In the genomic region with DNA sequence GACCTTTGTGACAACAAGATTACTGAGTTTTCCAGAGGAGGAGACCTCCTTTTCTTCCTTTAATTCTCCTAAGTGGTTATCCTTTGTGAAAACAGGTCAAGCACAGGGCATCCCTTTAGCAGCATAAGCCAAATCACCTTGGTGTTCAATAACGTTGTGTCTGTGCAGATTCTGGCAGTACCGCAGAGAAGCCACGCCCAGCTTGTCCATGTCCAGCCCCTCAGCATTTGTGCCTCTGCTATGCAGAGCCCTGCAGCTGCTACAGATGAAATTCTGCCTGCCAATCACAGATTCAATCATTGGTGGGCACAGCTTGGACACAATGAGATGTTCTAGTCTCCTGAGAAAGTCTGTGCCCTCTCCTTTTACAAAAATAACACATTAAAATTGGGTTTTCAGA, we compare ENCODE assay signal across 24 mouse cellular contexts. TPM values are rescaled to one million over a fixed set of nuclear protein-coding genes. Genes with fewer than 3 reads are reported as not detected.
DNase-seq lines count a peak whose midpoint lies in the region; ATAC-seq and TF ChIP-seq lines count a peak whose summit lies in the region.
"Had no signal": no experiment of that assay in that cellular context is flagged by ENCODE, and none has a peak within 500 bp of the region (broad histone marks: within the 10 kb centered on the region; RNA-seq: fewer than 3 reads in every experiment).

No protein-coding gene starts in this region.

- H3K9ac ChIP-seq in forebrain, embryonic 11.5 days (ENCODE audit: low read length): no peak overlapping the region
- no peak overlapping the region for H3K9ac ChIP-seq in midbrain, embryonic 11.5 days (ENCODE audit: low read length)
- H3K9ac ChIP-seq in midbrain, embryonic 15.5 days: no peak overlapping the region
- H3K9ac ChIP-seq in hindbrain, postnatal 0 days (replicated peaks; ENCODE audit: low read length): no peak overlapping the region
- H3K9ac ChIP-seq: neural tube, embryonic 13.5 days had no signal

- H3K27ac ChIP-seq in forebrain, embryonic 10.5 days: peak overlapping the region; percentile 21; the same call in 1 of the 2 replicates
- no peak overlapping the region for H3K27ac ChIP-seq in forebrain, embryonic 11.5 days (ENCODE audit: low read depth, low read length)
- H3K27ac ChIP-seq in midbrain, embryonic 11.5 days (ENCODE audit: low read depth, low read length): no peak overlapping the region
- no peak overlapping the region for H3K27ac ChIP-seq in midbrain, embryonic 15.5 days
- no peak overlapping the region for H3K27ac ChIP-seq in hindbrain, postnatal 0 days
- H3K27ac ChIP-seq: limb, embryonic 10.5 days; neural tube, embryonic 13.5 days had no signal

- no peak overlapping the region for H3K4me3 ChIP-seq in forebrain, embryonic 10.5 days
- no peak overlapping the region for H3K4me3 ChIP-seq in forebrain, embryonic 11.5 days (ENCODE audit: low read depth, low read length)
- H3K4me3 ChIP-seq in midbrain, embryonic 11.5 days (ENCODE audit: low read depth, low read length): no peak overlapping the region
- no peak overlapping the region for H3K4me3 ChIP-seq in midbrain, embryonic 15.5 days
- H3K4me3 ChIP-seq in hindbrain, postnatal 0 days (ENCODE audit: low read length): no peak overlapping the region
- H3K4me3 ChIP-seq: limb, embryonic 10.5 days; neural tube, embryonic 13.5 days had no signal

- H3K4me2 ChIP-seq in forebrain, embryonic 11.5 days (ENCODE audit: low read depth, low read length, severe bottlenecking): no peak overlapping the region
- H3K4me2 ChIP-seq in midbrain, embryonic 11.5 days: no peak overlapping the region
- H3K4me2 ChIP-seq in midbrain, embryonic 15.5 days: no peak overlapping the region
- no peak overlapping the region for H3K4me2 ChIP-seq in hindbrain, postnatal 0 days (ENCODE audit: low read depth, low read length)
- H3K4me2 ChIP-seq: heart, embryonic 11.5 days; neural tube, embryonic 13.5 days had no signal

- TF ChIP-seq CTCF in hindbrain, postnatal 0 days (IDR thresholded peaks at IDR 0.05; ENCODE audit: low read depth): no peak

- H3K9me3 ChIP-seq in forebrain, embryonic 10.5 days: no peaks in the 10 kb centered on the region
- no peaks in the 10 kb centered on the region for H3K9me3 ChIP-seq in forebrain, embryonic 11.5 days (ENCODE audit: control insufficient read depth, low read length)
- H3K9me3 ChIP-seq in midbrain, embryonic 11.5 days (ENCODE audit: control insufficient read depth, low read length): no peaks in the 10 kb centered on the region
- no peaks in the 10 kb centered on the region for H3K9me3 ChIP-seq in midbrain, embryonic 15.5 days
- no peaks in the 10 kb centered on the region for H3K9me3 ChIP-seq in hindbrain, postnatal 0 days (ENCODE audit: low read length)
- H3K9me3 ChIP-seq: G1E; limb, embryonic 10.5 days; neural tube, embryonic 13.5 days had no signal

- no peak for ATAC-seq in forebrain, embryonic 11.5 days (replicated peaks; ENCODE audit: low FRiP score)
- peak; percentile 40; the same call in 1 of the 2 replicates for ATAC-seq in midbrain, embryonic 11.5 days (ENCODE audit: low FRiP score)
- no peak for ATAC-seq in midbrain, embryonic 15.5 days (replicated peaks)
- no peak for ATAC-seq in hindbrain, postnatal 0 days
- ATAC-seq: CD4-positive, CD25-positive, alpha-beta regulatory T cell, adult 4 months; inflammation-experienced regulatory T-cells, adult 6 months had no signal

- peaks cover 37% of the 10 kb centered on the region for H3K4me1 ChIP-seq in forebrain, embryonic 10.5 days
- H3K4me1 ChIP-seq in forebrain, embryonic 11.5 days (replicated peaks; ENCODE audit: control insufficient read depth, insufficient read depth, low read length): 0 out of 2 replicates have a peak, but pooled peaks cover 5% of the 10 kb centered on the region
- H3K4me1 ChIP-seq in midbrain, embryonic 11.5 days (ENCODE audit: control insufficient read depth, insufficient read depth, low read length): peaks cover 6% of the 10 kb centered on the region; the same call in 1 of the 2 replicates
- peaks cover 11% of the 10 kb centered on the region for H3K4me1 ChIP-seq in midbrain, embryonic 15.5 days
- H3K4me1 ChIP-seq in hindbrain, postnatal 0 days (ENCODE audit: insufficient read depth, low read length): no peaks in the 10 kb centered on the region; the same call in 1 of the 2 replicates

- no peak for DNase-seq in forebrain, embryonic 10.5 days (ENCODE audit: extremely low spot score, low spot score)
- no peak for DNase-seq in forebrain, embryonic 11.5 days (ENCODE audit: low spot score)
- no peak for DNase-seq in midbrain, embryonic 11.5 days (ENCODE audit: low spot score, missing footprints)
- DNase-seq in embryo, embryonic 11 days: peak; percentile 47
- DNase-seq in hindbrain, postnatal 0 days (ENCODE audit: low spot score): peak; percentile 28
- no peak for DNase-seq in cerebellum, adult 9-11 months
- DNase-seq in Muller cell, postnatal 12 days (ENCODE audit: inconsistent ontology term): no peak
- DNase-seq: adrenal gland, postnatal 36 days; cerebellum, adult 8-10 months; heart, postnatal 14 days; kidney, adult 8-10 months; kidney, postnatal 14 days; lung, adult 18-20 months; lung, postnatal 14 days; right cerebral cortex, postnatal 14 days; spleen, adult 18-20 months; thymus, postnatal 25 days had no signal

- 37% methylated on average over 3 of the region's 3 CpGs for WGBS in forebrain, embryonic 10.5 days
- WGBS in forebrain, embryonic 11.5 days: 26% methylated on average over 3 of the region's 3 CpGs
- WGBS in midbrain, embryonic 11.5 days: 34% methylated on average over 3 of the region's 3 CpGs
- WGBS in midbrain, embryonic 15.5 days: 17% methylated on average over 3 of the region's 3 CpGs
- WGBS in hindbrain, postnatal 0 days: 35% methylated on average over 3 of the region's 3 CpGs

- H3K27me3 ChIP-seq in forebrain, embryonic 10.5 days (ENCODE audit: poor library complexity, severe bottlenecking): no peaks in the 10 kb centered on the region
- no peaks in the 10 kb centered on the region for H3K27me3 ChIP-seq in forebrain, embryonic 11.5 days (ENCODE audit: control insufficient read depth, insufficient read depth, low read length)
- H3K27me3 ChIP-seq in midbrain, embryonic 11.5 days (ENCODE audit: control insufficient read depth, insufficient read depth, low read length): no peaks in the 10 kb centered on the region
- H3K27me3 ChIP-seq in midbrain, embryonic 15.5 days (replicated peaks): no peaks in the 10 kb centered on the region
- no peaks in the 10 kb centered on the region for H3K27me3 ChIP-seq in hindbrain, postnatal 0 days (ENCODE audit: insufficient read depth, low read length)
- H3K27me3 ChIP-seq: neural tube, embryonic 13.5 days had no signal

- no peaks in the 10 kb centered on the region for H3K36me3 ChIP-seq in forebrain, embryonic 10.5 days (replicated peaks)
- no peaks in the 10 kb centered on the region for H3K36me3 ChIP-seq in forebrain, embryonic 11.5 days (ENCODE audit: control insufficient read depth, insufficient read depth, low read length)
- no peaks in the 10 kb centered on the region for H3K36me3 ChIP-seq in midbrain, embryonic 11.5 days (ENCODE audit: control insufficient read depth, insufficient read depth, low read length)
- no peaks in the 10 kb centered on the region for H3K36me3 ChIP-seq in midbrain, embryonic 15.5 days (replicated peaks)
- H3K36me3 ChIP-seq in hindbrain, postnatal 0 days (ENCODE audit: insufficient read depth, low read length): no peaks in the 10 kb centered on the region
- H3K36me3 ChIP-seq: G1E; limb, embryonic 10.5 days; neural tube, embryonic 13.5 days had no signal

RNA-seq across cellular contexts. Expression of gene Gng2, which starts 14.4 kb away (rescaled TPM):
- 81.0 and 86.1 TPM in 2 replicates for polyA plus RNA-seq in forebrain, embryonic 10.5 days (2016; fragmentation: Nextera tagmentation; extraction: Ambion mirVana)
- 138 and 142 TPM in 2 replicates for polyA plus RNA-seq in forebrain, embryonic 11.5 days (2014; fragmentation: Nextera tagmentation; extraction: Ambion mirVana)
- polyA plus RNA-seq in midbrain, embryonic 11.5 days (2014; fragmentation: Nextera tagmentation; extraction: Ambion mirVana): 134 and 152 TPM in 2 replicates
- 452 and 467 TPM in 2 replicates for polyA plus RNA-seq in midbrain, embryonic 15.5 days (2015; fragmentation: Nextera tagmentation; extraction: Ambion mirVana)
- 208 and 218 TPM in 2 replicates for total RNA-seq in hindbrain, postnatal 0 days (2014; rRNA removed)
- 229 and 265 TPM in 2 replicates for polyA plus RNA-seq in hindbrain, postnatal 0 days (2015; fragmentation: Nextera tagmentation; extraction: Ambion mirVana)

Comparison
In these comparisons a context has a peak if more than half of its experiments do, and no peak if none do; other contexts are left out.
1. DNase-seq: peak in embryo, embryonic 11 days (single experiment) and hindbrain, postnatal 0 days (single experiment); none in forebrain, embryonic 10.5 days (single experiment), forebrain, embryonic 11.5 days (single experiment), midbrain, embryonic 11.5 days (single experiment), cerebellum, adult 9-11 months (single experiment) and Muller cell, postnatal 12 days (single experiment).